Mouse (Mus musculus): ENCODE results near the gene Atp2a3.

DNA sequence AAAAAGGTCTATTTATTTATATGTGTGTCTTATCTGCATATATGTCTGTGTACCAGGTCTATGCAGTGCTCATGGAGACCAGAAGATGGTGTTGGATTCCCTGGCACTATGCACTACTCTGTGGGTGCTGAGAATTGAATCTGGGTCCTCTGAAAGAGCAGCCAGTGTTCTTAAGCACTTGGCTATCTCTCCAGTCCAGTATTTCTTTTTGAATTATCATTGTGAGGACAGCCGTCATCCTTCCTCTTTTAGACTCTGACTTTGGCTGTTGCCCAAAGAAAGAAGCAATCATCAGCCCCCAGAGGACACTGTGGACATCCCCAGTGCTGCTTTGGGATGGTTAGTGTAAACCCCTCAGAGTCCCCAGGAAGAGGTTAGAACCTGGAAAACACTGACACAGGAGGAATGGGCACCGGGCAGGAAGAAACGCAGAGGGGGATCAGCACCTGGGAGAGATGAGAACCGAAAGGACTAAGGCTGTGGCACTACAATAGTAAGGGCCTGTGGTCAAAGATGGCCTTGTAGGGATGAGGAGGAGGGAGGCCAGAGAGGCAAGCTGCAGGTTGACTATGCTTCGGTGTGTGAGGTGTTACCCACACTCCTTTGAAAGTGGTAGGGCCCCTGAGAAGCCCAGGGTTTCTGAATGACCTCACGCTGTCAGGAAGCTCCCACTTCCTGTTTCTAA, 15.0 kb upstream of the Atp2a3 start:
- TF ChIP-seq CTCF (IDR thresholded peaks at IDR 0.05; ENCODE audit: control insufficient read depth, insufficient read depth, insufficient read length) = no peak
- no peak for TF ChIP-seq MAX (IDR thresholded peaks at IDR 0.05)
- no peak for TF ChIP-seq MYOG (IDR thresholded peaks at IDR 0.05; ENCODE audit: control insufficient read depth, extremely low read depth, insufficient read length)
- TF ChIP-seq USF1 (IDR thresholded peaks at IDR 0.05; ENCODE audit: low read depth) = no peak
- TF ChIP-seq MYOD1 (IDR thresholded peaks at IDR 0.05; ENCODE audit: control insufficient read depth, insufficient read length, low read depth) = no peak
- no peak for TF ChIP-seq CEBPB (IDR thresholded peaks at IDR 0.05; ENCODE audit: low read depth)
- TF ChIP-seq FOSL1 (IDR thresholded peaks at IDR 0.05; ENCODE audit: insufficient read depth, low read length, poor library complexity, severe bottlenecking) = no peak
